Mouse (Mus musculus): Measurements from ENCODE around the gene Calhm6. TPM values are rescaled to one million over a fixed set of nuclear protein-coding genes. Genes with fewer than 3 reads are reported as not detected.

The Calhm6 gene
- total and polyA plus RNA-seq, 3 experiments: 0.17 to 0.58 (median 0.29) TPM

GRCm38 (mm10) chr10:34117770-34118169 lies 10.0 kb downstream of the Calhm6 start:
- H3K9me3 ChIP-seq (replicated peaks; ENCODE audit: low read length): no peaks in the 10 kb centered on the region
- H3K4me1 ChIP-seq (ENCODE audit: control insufficient read depth in 1 of 2, insufficient read depth in 2 of 2): peaks cover 7 to 34% of the 10 kb centered on the region in 2 experiments
- no peak overlapping the region for H3K9ac ChIP-seq (ENCODE audit: insufficient read depth, low read depth)
- no peaks in the 10 kb centered on the region for H3K27me3 ChIP-seq (replicated peaks)
- H3K36me3 ChIP-seq (replicated peaks in 1 of 2; ENCODE audit: control insufficient read depth in 1 of 2, insufficient read depth in 1 of 2, low read length in 1 of 2): no peaks in the 10 kb centered on the region
- dilution Hi-C loops (cut with MboI; ENCODE audit: extremely low pct_ligation_motif_present, extremely low pct_unique_long_range_greater_than_20kb, low sequenced_read_pairs) (no loop called here), in situ Hi-C loops (cut with MboI; ENCODE audit: low pct_ligation_motif_present, low pct_unique_long_range_greater_than_20kb, low sequenced_read_pairs) (no loop called here)
- no peaks in the 10 kb centered on the region for H3K79me2 ChIP-seq (replicated peaks; ENCODE audit: control insufficient read depth, extremely low read depth, insufficient read depth, poor library complexity, severe bottlenecking)
- no peak overlapping the region for H3K4me2 ChIP-seq (ENCODE audit: insufficient read depth, low read depth, poor library complexity, severe bottlenecking)
- no peak for TF ChIP-seq MXI1 (IDR thresholded peaks at IDR 0.05; ENCODE audit: low read depth, low read length)
- TF ChIP-seq BHLHE40 (IDR thresholded peaks at IDR 0.05; ENCODE audit: low read depth, low read length): 0 out of 2 replicates have a peak, but pooled peaks have one; percentile 6
- H3K27ac ChIP-seq (ENCODE audit: insufficient read depth, low read depth): no peak overlapping the region
- DNase-seq (ENCODE audit: extremely low read depth): peak; percentile 42
- H3K4me3 ChIP-seq (replicated peaks in 1 of 3; ENCODE audit: low read depth in 2 of 3, low read length in 2 of 3, poor library complexity in 1 of 3): no peak overlapping the region

- no peak overlapping the region for H3K9ac ChIP-seq (ENCODE audit: insufficient read depth, low read depth)
These were observed 10.7 kb downstream of the Calhm6 start for GRCm38 (mm10) chr10:34117131-34117530.

GRCm38 (mm10) chr10:34111964-34112738 lies 15.6 kb downstream of the Calhm6 start:
- no peaks in the 10 kb centered on the region for H3K27me3 ChIP-seq (replicated peaks)
- no peak overlapping the region for H3K4me2 ChIP-seq (ENCODE audit: insufficient read depth, low read depth, poor library complexity, severe bottlenecking)
- H3K27ac ChIP-seq (ENCODE audit: insufficient read depth, low read depth): no peak overlapping the region
- no peak for DNase-seq (ENCODE audit: extremely low read depth)
- H3K4me1 ChIP-seq (ENCODE audit: control insufficient read depth in 1 of 2, insufficient read depth in 2 of 2): peaks cover 0 to 15% of the 10 kb centered on the region in 2 experiments; a peak in 2 of 4 replicates
- no peaks in the 10 kb centered on the region for H3K79me2 ChIP-seq (replicated peaks; ENCODE audit: control insufficient read depth, extremely low read depth, insufficient read depth, poor library complexity, severe bottlenecking)
- dilution Hi-C loops (cut with MboI; ENCODE audit: extremely low pct_ligation_motif_present, extremely low pct_unique_long_range_greater_than_20kb, low sequenced_read_pairs): no loop called here
- no peaks in the 10 kb centered on the region for H3K36me3 ChIP-seq (replicated peaks in 1 of 2; ENCODE audit: control insufficient read depth in 1 of 2, insufficient read depth in 1 of 2, low read length in 1 of 2)
- H3K9me3 ChIP-seq (replicated peaks; ENCODE audit: low read length): no peaks in the 10 kb centered on the region
- H3K4me3 ChIP-seq (replicated peaks in 1 of 3; ENCODE audit: low read depth in 2 of 3, low read length in 2 of 3, poor library complexity in 1 of 3): no peak overlapping the region
- in situ Hi-C loops (cut with MboI; ENCODE audit: low pct_ligation_motif_present, low pct_unique_long_range_greater_than_20kb, low sequenced_read_pairs): no loop called here
- TF ChIP-seq CHD1 (IDR thresholded peaks at IDR 0.05; ENCODE audit: low read depth, low read length): no peak
- TF ChIP-seq MEF2A (IDR thresholded peaks at IDR 0.05; ENCODE audit: borderline replicate concordance, low read depth, low read length): no peak
- no peak for TF ChIP-seq POLR2A (IDR thresholded peaks at IDR 0.05; ENCODE audit: low read depth, low read length)
- no peak for TF ChIP-seq ELF1 (IDR thresholded peaks at IDR 0.05; ENCODE audit: low read depth, low read length)
- no peak for TF ChIP-seq E2F4 (IDR thresholded peaks at IDR 0.05; ENCODE audit: insufficient replicate concordance, low read depth, low read length)
- TF ChIP-seq ZNF384 (IDR thresholded peaks at IDR 0.05; ENCODE audit: low read depth, low read length): no peak
- TF ChIP-seq NRF1 (IDR thresholded peaks at IDR 0.05; ENCODE audit: low read depth, low read length): no peak
- TF ChIP-seq ZC3H11A (IDR thresholded peaks at IDR 0.05; ENCODE audit: low read depth, low read length): no peak
- no peak for TF ChIP-seq MAX (IDR thresholded peaks at IDR 0.05; ENCODE audit: low read length)
- no peak for TF ChIP-seq IRF4 (IDR thresholded peaks at IDR 0.05; ENCODE audit: low read depth, low read length)
- TF ChIP-seq RAD21 (IDR thresholded peaks at IDR 0.05; ENCODE audit: low read depth, low read length): no peak
- TF ChIP-seq EP300 (IDR thresholded peaks at IDR 0.05; ENCODE audit: low read length): no peak
- TF ChIP-seq ETS1 (conservative IDR thresholded peaks at IDR 0.05; ENCODE audit: low read depth, low read length): no peak
- TF ChIP-seq JUN (IDR thresholded peaks at IDR 0.05; ENCODE audit: insufficient read depth, low read depth, low read length): no peak
- no peak for TF ChIP-seq SMC3 (IDR thresholded peaks at IDR 0.05; ENCODE audit: low read depth, low read length)
- TF ChIP-seq TBP (conservative IDR thresholded peaks at IDR 0.05; ENCODE audit: low read depth, low read length): no peak
- no peak for TF ChIP-seq MXI1 (IDR thresholded peaks at IDR 0.05; ENCODE audit: low read depth, low read length)
- TF ChIP-seq USF1 (IDR thresholded peaks at IDR 0.05; ENCODE audit: low read depth, low read length): no peak
- no peak overlapping the region for H3K9ac ChIP-seq (ENCODE audit: insufficient read depth, low read depth)

More at GRCm38 (mm10) chr10:34117131-34117530, 10.7 kb downstream of the Calhm6 start:
- Histone ChIP-seq H3K79me2 (replicated peaks; ENCODE audit: control insufficient read depth, extremely low read depth, insufficient read depth, poor library complexity, severe bottlenecking) (no peaks in the 10 kb centered on the region), H3K9me3 (replicated peaks; ENCODE audit: low read length) (no peaks in the 10 kb centered on the region), H3K27ac (ENCODE audit: insufficient read depth, low read depth) (no peak overlapping the region), H3K36me3 (replicated peaks in 1 of 2; ENCODE audit: control insufficient read depth in 1 of 2, insufficient read depth in 1 of 2, low read length in 1 of 2) (no peaks in the 10 kb centered on the region), H3K4me2 (ENCODE audit: insufficient read depth, low read depth, poor library complexity, severe bottlenecking) (no peak overlapping the region), H3K27me3 (replicated peaks) (no peaks in the 10 kb centered on the region), H3K4me3 (replicated peaks in 1 of 3; ENCODE audit: low read depth in 2 of 3, low read length in 2 of 3, poor library complexity in 1 of 3) (no peak overlapping the region), H3K4me1 (ENCODE audit: control insufficient read depth in 1 of 2, insufficient read depth in 2 of 2) (peaks cover 7 to 34% of the 10 kb centered on the region in 2 experiments)
- peak; percentile 57 for DNase-seq (ENCODE audit: extremely low read depth)
- dilution Hi-C loops (cut with MboI; ENCODE audit: extremely low pct_ligation_motif_present, extremely low pct_unique_long_range_greater_than_20kb, low sequenced_read_pairs) (no loop called here), in situ Hi-C loops (cut with MboI; ENCODE audit: low pct_ligation_motif_present, low pct_unique_long_range_greater_than_20kb, low sequenced_read_pairs) (no loop called here)
- TF ChIP-seq ZNF384 (IDR thresholded peaks at IDR 0.05; ENCODE audit: low read depth, low read length) (peak; percentile 69), EP300 (IDR thresholded peaks at IDR 0.05; ENCODE audit: low read length) (peak; percentile 40; the same call in 1 of the 2 replicates), USF2 (conservative IDR thresholded peaks at IDR 0.05; ENCODE audit: low read depth, low read length) (no peak), NELFE (IDR thresholded peaks at IDR 0.05; ENCODE audit: low read depth, low read length) (no peak)
